Mouse (Mus musculus) CH12.LX (cell line): ENCODE measurements around the gene Gpr55.

Experiments used
- BHLHE40 ChIP-seq: IDR thresholded peaks from 2 replicates; pipeline ENCODE4 v1.6.1; 2011; ENCODE audit warnings: mild to moderate bottlenecking, low read depth, low read length, improper control_type of control experiment
- CTCF ChIP-seq, 2 experiments: IDR thresholded peaks in 1 of 2; conservative IDR thresholded peaks in 1 of 2; 2 replicates each; pipeline ENCODE4 v1.5.1; 2011 to 2012; ENCODE audit warnings: low read depth in 2 of 2, low read length in 2 of 2, improper control_type of control experiment in 1 of 2, inconsistent platforms in 1 of 2, mild to moderate bottlenecking in 1 of 2, moderate library complexity in 1 of 2

GRCm38 (mm10) chr1:85969519-85969918, 8.7 kb upstream of the Gpr55 start:
- TF ChIP-seq BHLHE40, result no peak
- TF ChIP-seq CTCF (conservative IDR thresholded peaks at IDR 0.05 in 1 of 2, IDR thresholded peaks at IDR 0.05 in 1 of 2; ENCODE audit: low read depth in 2 of 2, low read length in 2 of 2), result no peak
